23 mouse cellular contexts compared by ENCODE assay signal in the genomic region with DNA sequence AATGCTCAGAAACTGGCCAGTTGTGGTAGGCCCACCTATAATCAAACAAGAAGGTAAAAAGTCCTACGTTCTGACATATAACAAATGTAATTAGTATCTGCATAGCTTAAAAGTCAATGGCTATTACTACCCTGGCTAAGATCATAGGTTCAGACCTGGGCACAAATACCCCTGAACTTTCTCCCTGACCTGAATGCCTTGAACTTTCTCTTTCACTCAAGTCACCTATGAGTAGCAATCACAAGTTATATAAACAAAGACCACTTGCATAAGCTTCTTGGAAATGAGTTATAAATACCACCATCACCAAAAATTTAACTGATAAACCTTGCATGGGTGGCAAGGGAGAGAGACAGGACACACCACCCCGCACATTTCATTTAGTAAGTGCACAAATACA.
"Had no signal": no experiment of that assay in that cellular context is flagged by ENCODE, and none has a peak within 500 bp of the region (broad histone marks: within the 10 kb centered on the region; RNA-seq: fewer than 3 reads in every experiment).

No protein-coding gene starts in this region.

- H3K4me1 ChIP-seq: hindbrain, embryonic 10.5 days; hindbrain, embryonic 12.5 days; limb, embryonic 10.5 days; limb, embryonic 12.5 days had no signal

- DNase-seq: gastrocnemius, adult 2 months; gastrocnemius, postnatal 10 days; gastrocnemius, postnatal 25 days; heart, postnatal 10 days; heart, postnatal 4 days; kidney, adult 18-20 months; kidney, postnatal 10 days; kidney, postnatal 25 days; kidney, postnatal 4 days had no signal

- H3K4me3 ChIP-seq: gastrocnemius, adult 2 months; heart, embryonic 10.5 days; heart, embryonic 12.5 days; hindbrain, embryonic 10.5 days; hindbrain, embryonic 12.5 days; layer of hippocampus, adult 2 months; left cerebral cortex, adult 2 months; limb, embryonic 10.5 days; limb, embryonic 12.5 days had no signal

- H3K27ac ChIP-seq: gastrocnemius, adult 2 months; heart, embryonic 10.5 days; hindbrain, embryonic 10.5 days; hindbrain, embryonic 12.5 days; hindbrain, embryonic 14.5 days; layer of hippocampus, adult 2 months; left cerebral cortex, adult 2 months; limb, embryonic 10.5 days; limb, embryonic 12.5 days; liver, embryonic 14.5 days had no signal

- H3K9me3 ChIP-seq: heart, embryonic 10.5 days; heart, embryonic 12.5 days; hindbrain, embryonic 10.5 days; hindbrain, embryonic 12.5 days; limb, embryonic 10.5 days; limb, embryonic 12.5 days had no signal

- H3K9ac ChIP-seq: heart, embryonic 12.5 days; hindbrain, embryonic 12.5 days; hindbrain, embryonic 14.5 days; limb, embryonic 12.5 days; liver, embryonic 14.5 days had no signal

- H3K4me2 ChIP-seq: heart, embryonic 12.5 days; hindbrain, embryonic 12.5 days; hindbrain, embryonic 14.5 days; limb, embryonic 12.5 days; liver, embryonic 11.5 days had no signal

- H3K27me3 ChIP-seq: heart, embryonic 12.5 days; hindbrain, embryonic 12.5 days; limb, embryonic 12.5 days had no signal

- ATAC-seq: hindbrain, embryonic 16.5 days; inflammation-experienced regulatory T-cells, adult 6 months; intestine, embryonic 16.5 days had no signal
